Mouse (Mus musculus) lung, embryonic 14.5 days (tissue): Measurements from ENCODE around the gene Fam20b. TPM values are rescaled to one million over a fixed set of nuclear protein-coding genes. Genes with fewer than 3 reads are reported as not detected.

Experiments used
- ATAC-seq: fragments of 200-750 bp; cut with Nextera tagmentation; 2 replicates; pipeline ENCODE4 v1.8.0; 2017; ENCODE audit warnings: mild to moderate bottlenecking, moderate TSS enrichment, moderate library complexity; ENCODE audit not compliant: insufficient read depth
- DNase-seq: peaks from one replicate; pipeline ENCODE4 v3.0.0-alpha.2; 2015
- H3K27ac ChIP-seq: fragments of 300-500 bp; sonication (generic); 2 replicates; pipeline ENCODE4 v1.5.1; 2014; ENCODE audit warnings: low read depth, mild to moderate bottlenecking, moderate library complexity
- H3K27me3 ChIP-seq: fragments of 300-500 bp; sonication (generic); 2 replicates; pipeline ENCODE4 v1.6.1; 2014; ENCODE audit warnings: low read length, control low read depth; ENCODE audit not compliant: insufficient read depth
- H3K36me3 ChIP-seq: fragments of 300-500 bp; sonication (generic); 2 replicates; pipeline ENCODE4 v1.6.1; 2014; ENCODE audit warnings: control low read depth; ENCODE audit not compliant: insufficient read depth
- H3K4me1 ChIP-seq: fragments of 300-500 bp; sonication (generic); 2 replicates; pipeline ENCODE4 v1.6.1; 2014; ENCODE audit warnings: antibody characterized with exemption, control low read depth; ENCODE audit not compliant: insufficient read depth
- H3K4me2 ChIP-seq: fragments of 300-500 bp; sonication (generic); 2 replicates; pipeline ENCODE4 v1.6.1; 2014; ENCODE audit warnings: mild to moderate bottlenecking
- H3K4me3 ChIP-seq: fragments of 300-500 bp; sonication (generic); 2 replicates; pipeline ENCODE4 v1.5.1; 2014; ENCODE audit warnings: low read depth, low read length
- H3K9ac ChIP-seq: fragments of 300-500 bp; sonication (generic); 2 replicates; pipeline ENCODE4 v1.6.1; 2014
- H3K9me3 ChIP-seq: fragments of 300-500 bp; sonication (generic); 2 replicates; pipeline ENCODE4 v1.6.1; 2016; ENCODE audit warnings: low read depth, low read length, control low read depth
- CTCF ChIP-seq: IDR thresholded peaks from 2 replicates; pipeline ENCODE4 v1.5.1; 2016; ENCODE audit warnings: antibody characterized with exemption, low read depth
- WGBS: fragments of 180-500 bp; shearing (Covaris S2); extraction: QIAGEN DNeasy Blood & Tissue Kit; methylation state at CpG from one replicate; pipeline ENCODE4 v1.1.7; 2014; 5-methylcytosine and 5-hydroxymethylcytosine counted together
- polyA plus RNA-seq: library from polyadenylated mRNA; unstranded; fragments of >200 nt; fragmentation: Nextera tagmentation; extraction: Ambion mirVana; gene quantifications from 2 replicates; pipeline ENCODE4 v1.2.1, GENCODE M21; 2014

Gene Fam20b
- polyA plus RNA-seq, 1 experiment from 2014 or later: 31.1 TPM

DNA sequence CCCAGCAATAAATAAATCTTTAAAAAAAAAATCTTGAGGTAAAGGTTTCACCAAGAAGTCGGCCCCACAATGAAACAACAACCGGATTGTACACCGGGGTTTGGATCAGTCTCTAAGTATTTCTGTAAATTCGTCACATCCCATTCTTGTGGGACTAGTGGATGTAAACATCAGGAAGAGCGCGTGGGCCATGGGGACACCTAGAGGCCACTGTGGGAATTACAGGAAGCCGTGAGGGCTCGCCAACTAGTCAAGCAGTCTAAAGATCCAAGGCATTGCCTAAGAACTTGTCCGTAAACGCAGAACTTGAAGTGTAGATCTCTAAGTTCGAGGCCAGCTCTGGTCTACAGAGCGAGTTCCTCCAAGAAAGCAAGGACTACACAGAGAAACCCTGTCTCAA lies 42.7 kb downstream of the Fam20b start:
- H3K4me3 ChIP-seq: no peak overlapping the region
- no peaks in the 10 kb centered on the region for H3K27me3 ChIP-seq
- H3K9ac ChIP-seq: no peak overlapping the region
- no peak overlapping the region for H3K27ac ChIP-seq
- peaks cover 12% of the 10 kb centered on the region for H3K36me3 ChIP-seq
- peaks cover 3% of the 10 kb centered on the region; the same call in 1 of the 2 replicates for H3K4me1 ChIP-seq
- H3K9me3 ChIP-seq: no peaks in the 10 kb centered on the region
- peak; percentile 87 for DNase-seq
- ATAC-seq: no peak; the same call in 1 of the 2 replicates
- H3K4me2 ChIP-seq: no peak overlapping the region
- peak; percentile 89 for TF ChIP-seq CTCF
- WGBS: 32% methylated on average over 12 of the region's 12 CpGs

- Histone ChIP-seq H3K27ac (no peak within 1 kb of the TSS), H3K27me3 (no peaks in the 10 kb centered on the region), H3K4me1 (peaks cover 3% of the 10 kb centered on the region; the same call in 1 of the 2 replicates), H3K4me3 (peak within 1 kb of the TSS; percentile 66), H3K9me3 (no peaks in the 10 kb centered on the region), H3K36me3 (no peaks in the 10 kb centered on the region), H3K4me2 (peak within 1 kb of the TSS; percentile 100), H3K9ac (peak within 1 kb of the TSS; percentile 60)
- ATAC-seq: peak; percentile 88
- no peak for TF ChIP-seq CTCF
- DNase-seq: peak; percentile 87
- 8% methylated on average over 37 of the region's 37 CpGs for WGBS
These were observed 44.5 kb downstream of the Fam20b start, which contains the start of gene Tor3a for GRCm38 (mm10) chr1:156674195-156675000. Tor3a (minus strand) TSS chr1:156674356.

DNA sequence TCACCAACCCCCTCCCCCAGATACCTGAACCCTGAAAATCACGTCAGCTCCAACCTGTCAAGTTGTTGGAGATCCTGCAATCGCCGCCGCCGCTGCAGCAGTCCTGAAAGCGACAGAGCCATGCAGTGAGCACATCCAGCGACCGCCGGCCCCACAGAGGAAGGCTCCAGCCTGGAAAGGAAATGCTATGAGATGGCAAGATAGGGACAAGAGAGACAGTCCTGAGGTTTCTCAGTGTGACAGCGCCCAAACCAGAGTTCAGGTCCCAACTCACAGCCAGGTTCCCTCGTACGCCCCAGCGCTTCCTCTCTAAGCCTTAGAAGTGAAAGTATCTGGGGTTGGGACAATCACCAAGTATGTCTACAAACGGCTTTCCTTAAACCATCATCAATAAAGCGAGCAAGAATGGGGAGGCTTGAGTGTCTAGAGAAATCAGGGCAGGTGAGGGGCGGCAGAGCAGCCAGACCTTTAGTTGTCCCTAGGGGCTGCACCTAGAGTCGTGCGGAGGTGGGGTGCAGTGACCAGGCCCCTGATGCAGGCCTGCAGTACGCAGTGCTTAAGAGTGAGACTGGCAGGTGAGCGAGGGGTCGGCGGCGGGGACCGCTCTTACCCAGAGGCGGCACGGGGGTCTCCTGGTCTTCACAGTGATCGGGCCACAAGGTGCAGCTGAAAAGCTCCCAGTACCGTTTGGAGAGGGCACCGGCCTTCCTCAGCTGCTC lies 45.3 kb downstream of the Fam20b start:
- no peaks in the 10 kb centered on the region for H3K27me3 ChIP-seq
- H3K9me3 ChIP-seq: no peaks in the 10 kb centered on the region
- under 1% methylated on average over 29 of the region's 29 CpGs for WGBS
- ATAC-seq (peak; percentile 48), DNase-seq (peak; percentile 57)
- H3K9ac ChIP-seq: peak overlapping the region; percentile 60
- peak overlapping the region; percentile 100 for H3K4me2 ChIP-seq
- H3K4me1 ChIP-seq: peaks cover 5% of the 10 kb centered on the region; the same call in 1 of the 2 replicates
- no peak for TF ChIP-seq CTCF
- H3K27ac ChIP-seq: no peak overlapping the region
- H3K36me3 ChIP-seq: no peaks in the 10 kb centered on the region
- H3K4me3 ChIP-seq: peak overlapping the region; percentile 66

GRCm38 (mm10) chr1:156672720-156673475 lies 46.0 kb downstream of the Fam20b start:
- peak overlapping the region; percentile 100 for H3K4me2 ChIP-seq
- DNase-seq (peak; percentile 33), ATAC-seq (no peak; the same call in 1 of the 2 replicates)
- no peak for TF ChIP-seq CTCF
- H3K4me3 ChIP-seq: peak overlapping the region; percentile 66
- H3K36me3 ChIP-seq: no peaks in the 10 kb centered on the region
- 10% methylated on average over 14 of the region's 14 CpGs for WGBS
- no peaks in the 10 kb centered on the region for H3K27me3 ChIP-seq
- H3K4me1 ChIP-seq: peaks cover 6% of the 10 kb centered on the region; the same call in 1 of the 2 replicates
- no peak overlapping the region for H3K27ac ChIP-seq
- peak overlapping the region; percentile 60 for H3K9ac ChIP-seq
- H3K9me3 ChIP-seq: no peaks in the 10 kb centered on the region

DNA sequence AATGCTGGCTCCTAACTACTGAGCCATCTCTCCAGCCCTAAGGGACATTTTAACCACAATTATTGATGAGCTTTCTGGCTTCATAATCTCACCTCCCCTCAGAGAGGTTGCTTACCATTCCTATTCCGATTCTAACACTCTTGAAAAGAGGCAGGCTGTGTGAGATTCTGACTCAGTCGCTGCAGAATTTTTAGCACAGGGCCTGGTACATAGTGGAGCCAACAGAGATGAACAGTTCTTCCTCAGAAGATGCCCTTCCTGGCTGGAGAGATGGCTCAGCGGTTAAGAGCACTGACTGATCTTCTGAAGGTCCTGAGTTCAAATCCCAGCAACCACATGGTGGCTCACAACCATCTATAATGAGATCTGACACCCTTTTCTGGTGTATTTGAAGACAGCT lies 47.0 kb downstream of the Fam20b start:
- peaks cover 6% of the 10 kb centered on the region; the same call in 1 of the 2 replicates for H3K4me1 ChIP-seq
- WGBS: 90% methylated on average over 3 of the region's 3 CpGs
- no peak for TF ChIP-seq CTCF

GRCm38 (mm10) chr1:156669208-156669983 lies 49.5 kb downstream of the Fam20b start:
- DNase-seq (no peak), ATAC-seq (no peak)
- Histone ChIP-seq H3K27ac (no peak overlapping the region), H3K4me1 (peaks cover 6% of the 10 kb centered on the region; the same call in 1 of the 2 replicates), H3K27me3 (no peaks in the 10 kb centered on the region), H3K9ac (no peak overlapping the region), H3K36me3 (no peaks in the 10 kb centered on the region), H3K9me3 (no peaks in the 10 kb centered on the region), H3K4me3 (no peak overlapping the region), H3K4me2 (no peak overlapping the region)
- WGBS: 34% methylated on average over 11 of the region's 11 CpGs
- TF ChIP-seq CTCF: no peak

More for the DNA sequence above, 47.0 kb downstream of the Fam20b start:
- ATAC-seq: no peak
- no peak overlapping the region for H3K4me2 ChIP-seq
- H3K36me3 ChIP-seq: no peaks in the 10 kb centered on the region
- no peaks in the 10 kb centered on the region for H3K27me3 ChIP-seq
- no peak overlapping the region for H3K9ac ChIP-seq
- no peak overlapping the region for H3K4me3 ChIP-seq
- no peaks in the 10 kb centered on the region for H3K9me3 ChIP-seq
- no peak for DNase-seq
- no peak overlapping the region for H3K27ac ChIP-seq
